Mouse (Mus musculus): ENCODE measurements around the gene Cirbp. TPM values are rescaled to one million over a fixed set of nuclear protein-coding genes. Genes with fewer than 3 reads are reported as not detected.

Gene Cirbp
- 228 TPM for polyA plus RNA-seq (2017; shearing (Covaris generic))

GRCm38 (mm10) chr10:80165392-80166128, at the start of gene Cirbp:
Gene Cirbp (plus strand): TSS chr10:80165985.

GRCm38 (mm10) chr10:80138553-80139438, 27.0 kb upstream of the Cirbp start, which contains the start of gene Atp5d:
Gene Atp5d (plus strand): TSS chr10:80138632.

GRCm38 (mm10) chr10:80140666-80141035, 25.1 kb upstream of the Cirbp start, which contains the start of gene Cbarp:
Gene Cbarp (minus strand): TSS chr10:80140835.

GRCm38 (mm10) chr10:80147719-80148601, 17.8 kb upstream of the Cirbp start, which contains the start of gene Midn:
Gene Midn (plus strand): TSS chr10:80148272.

GRCm38 (mm10) chr10:80172527-80173292, 6.9 kb downstream of the Cirbp start, which contains the start of gene 1600002K03Rik:
Gene 1600002K03Rik (plus strand): TSS chr10:80172944.

GRCm38 (mm10) chr10:80179068-80180051, 13.6 kb downstream of the Cirbp start, which contains the start of gene Efna2:
Gene Efna2 (plus strand): TSS chr10:80179482.

Other genes starting within 250 kb of the Cirbp start
- gene Kiss1r, start 249.0 kb upstream of the Cirbp start, polyA plus RNA-seq (2017; shearing (Covaris generic)), result 0.50 TPM
- 193 TPM for gene R3hdm4, start 244.8 kb upstream of the Cirbp start, polyA plus RNA-seq (2017; shearing (Covaris generic))
- 9.6 TPM for gene Arid3a, start 238.9 kb upstream of the Cirbp start, polyA plus RNA-seq (2017; shearing (Covaris generic))
- gene Wdr18, start 205.8 kb upstream of the Cirbp start, polyA plus RNA-seq (2017; shearing (Covaris generic)), result 73.4 TPM
- not detected for gene Grin3b, start 195.3 kb upstream of the Cirbp start, polyA plus RNA-seq (2017; shearing (Covaris generic))
- 32.9 TPM for gene Tmem259, start 181.7 kb upstream of the Cirbp start, polyA plus RNA-seq (2017; shearing (Covaris generic))
- 937 TPM for gene Cnn2, start 177.4 kb upstream of the Cirbp start, polyA plus RNA-seq (2017; shearing (Covaris generic))
- 60.9 TPM for gene Abca7, start 169.5 kb upstream of the Cirbp start, polyA plus RNA-seq (2017; shearing (Covaris generic))
- gene Arhgap45, start 149.3 kb upstream of the Cirbp start, polyA plus RNA-seq (2017; shearing (Covaris generic)), result 916 TPM
- gene Polr2e, start 126.2 kb upstream of the Cirbp start, polyA plus RNA-seq (2017; shearing (Covaris generic)), result 195 TPM
- gene Gpx4, start 118.8 kb upstream of the Cirbp start, polyA plus RNA-seq (2017; shearing (Covaris generic)), result 441 TPM
- gene Sbno2, start 60.4 kb upstream of the Cirbp start, polyA plus RNA-seq (2017; shearing (Covaris generic)), result 59.4 TPM
- 47.2 TPM for gene Stk11, start 50.2 kb upstream of the Cirbp start, polyA plus RNA-seq (2017; shearing (Covaris generic))
- gene Atp5d, start 27.4 kb upstream of the Cirbp start, polyA plus RNA-seq (2017; shearing (Covaris generic)), result 400 TPM
- gene Cbarp, start 25.1 kb upstream of the Cirbp start, polyA plus RNA-seq (2017; shearing (Covaris generic)), result 3.4 TPM
- 5.6 TPM for gene Midn, start 17.7 kb upstream of the Cirbp start, polyA plus RNA-seq (2017; shearing (Covaris generic))
- 21.5 TPM for gene 1600002K03Rik, start 7.0 kb downstream of the Cirbp start, polyA plus RNA-seq (2017; shearing (Covaris generic))
- gene Efna2, start 13.5 kb downstream of the Cirbp start, polyA plus RNA-seq (2017; shearing (Covaris generic)), result 0.17 TPM
- gene Mum1, start 60.4 kb downstream of the Cirbp start, polyA plus RNA-seq (2017; shearing (Covaris generic)), result 119 TPM
- gene Ndufs7, start 83.1 kb downstream of the Cirbp start, polyA plus RNA-seq (2017; shearing (Covaris generic)), result 273 TPM
- gene Gamt, start 95.0 kb downstream of the Cirbp start, polyA plus RNA-seq (2017; shearing (Covaris generic)), result 0.67 TPM
- 94.1 TPM for gene Dazap1, start 95.5 kb downstream of the Cirbp start, polyA plus RNA-seq (2017; shearing (Covaris generic))
- 790 TPM for gene Rps15, start 126.5 kb downstream of the Cirbp start, polyA plus RNA-seq (2017; shearing (Covaris generic))
- gene Apc2, start 130.0 kb downstream of the Cirbp start, polyA plus RNA-seq (2017; shearing (Covaris generic)), result 0.24 TPM
- 82.5 TPM for gene 2310011J03Rik, start 154.6 kb downstream of the Cirbp start, polyA plus RNA-seq (2017; shearing (Covaris generic))
- 28.8 TPM for gene Pcsk4, start 163.5 kb downstream of the Cirbp start, polyA plus RNA-seq (2017; shearing (Covaris generic))
- gene Reep6, start 164.0 kb downstream of the Cirbp start, polyA plus RNA-seq (2017; shearing (Covaris generic)), result 0.41 TPM
- not detected for gene Adamtsl5, start 182.4 kb downstream of the Cirbp start, polyA plus RNA-seq (2017; shearing (Covaris generic))
- gene Plk5, start 190.5 kb downstream of the Cirbp start, polyA plus RNA-seq (2017; shearing (Covaris generic)), result not detected
- 8.7 TPM for gene Mex3d, start 221.7 kb downstream of the Cirbp start, polyA plus RNA-seq (2017; shearing (Covaris generic))
- 184 TPM for gene Mbd3, start 233.6 kb downstream of the Cirbp start, polyA plus RNA-seq (2017; shearing (Covaris generic))
- gene Uqcr11, start 240.8 kb downstream of the Cirbp start, polyA plus RNA-seq (2017; shearing (Covaris generic)), result 234 TPM